Mouse (Mus musculus) testis, postnatal 14 days (tissue): ENCODE measurements around the gene Osmr.

Experiments used
- DNase-seq: peaks from one replicate; pipeline ENCODE4 v3.0.0; 2021; ENCODE audit warnings: low spot score

Gene Osmr

DNA sequence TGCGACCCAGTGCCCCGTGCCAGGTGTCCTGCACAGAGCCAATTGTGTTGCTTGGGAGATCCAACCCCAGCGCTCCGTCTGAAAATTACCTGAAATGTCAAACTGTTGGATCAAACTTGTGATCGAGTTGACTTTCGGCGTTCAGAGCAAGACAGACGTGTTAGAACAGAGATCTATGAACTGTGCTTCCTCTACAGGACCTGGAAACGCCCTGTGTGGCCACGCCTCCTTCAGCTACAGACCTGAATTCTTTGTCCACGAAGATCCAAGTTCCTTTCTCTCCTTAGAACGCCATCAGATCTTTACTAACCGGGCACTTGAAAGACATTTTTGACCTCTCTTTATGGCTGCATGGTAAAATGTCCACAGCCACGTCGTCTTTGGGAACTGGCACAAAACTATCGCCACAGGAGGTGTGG lies at the start of gene Osmr:
Gene Osmr, minus strand, starts transcription at position 369 of the 419 bp plus-strand sequence.
- DNase-seq = no peak

GRCm38 (mm10) chr15:6919406-6919805 lies 44.6 kb upstream of the Osmr start:
- no peak for DNase-seq

GRCm38 (mm10) chr15:6914163-6914562 lies 39.4 kb upstream of the Osmr start:
- DNase-seq = no peak

DNA sequence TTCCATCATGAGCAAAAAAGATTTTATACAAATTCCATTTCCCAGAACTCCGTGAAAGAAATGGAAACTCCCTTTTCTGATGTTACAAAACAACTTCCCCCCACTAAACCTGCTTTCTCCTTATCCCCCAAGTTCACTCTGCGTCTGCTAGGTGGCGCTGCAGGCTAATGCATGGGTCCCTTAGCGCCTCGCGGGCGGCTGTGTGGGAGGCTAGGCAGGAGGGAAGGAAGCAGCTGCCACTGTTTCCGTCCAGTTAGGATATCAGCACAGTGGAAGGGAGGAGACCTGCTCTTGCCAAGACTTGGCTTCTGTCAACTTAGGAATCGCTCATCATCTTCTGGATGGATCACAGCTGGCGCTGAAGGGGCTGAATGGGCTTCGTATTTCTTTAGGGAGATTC lies 34.9 kb upstream of the Osmr start:
- peak; percentile 85 for DNase-seq

DNA sequence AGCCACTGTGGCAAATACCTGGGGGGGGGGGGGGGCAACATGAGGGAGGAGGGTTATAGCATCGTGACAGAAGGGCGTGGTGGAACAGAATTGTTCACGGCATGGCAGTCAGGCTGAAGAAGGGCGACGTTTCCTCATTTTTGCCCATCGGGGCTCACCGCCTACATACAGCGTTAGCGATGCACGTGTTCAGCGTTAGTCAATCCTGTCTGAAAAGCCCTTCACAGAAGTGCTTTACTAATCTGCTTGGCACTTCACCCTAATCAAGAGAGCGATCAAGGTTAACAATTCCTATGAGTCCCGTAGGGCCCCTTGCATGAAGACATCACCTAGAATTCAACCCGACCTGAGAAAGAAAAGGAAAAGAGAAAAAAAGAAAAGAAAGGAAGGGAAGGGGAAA lies 34.3 kb upstream of the Osmr start:
- DNase-seq = no peak

GRCm38 (mm10) chr15:6908601-6909000 lies 33.8 kb upstream of the Osmr start:
- no peak for DNase-seq

GRCm38 (mm10) chr15:6906260-6907047 lies 31.7 kb upstream of the Osmr start:
- no peak for DNase-seq

- DNase-seq = no peak
These were observed 31.0 kb upstream of the Osmr start for GRCm38 (mm10) chr15:6905726-6906125.

GRCm38 (mm10) chr15:6903286-6903975 lies 28.7 kb upstream of the Osmr start:
- DNase-seq = no peak

DNA sequence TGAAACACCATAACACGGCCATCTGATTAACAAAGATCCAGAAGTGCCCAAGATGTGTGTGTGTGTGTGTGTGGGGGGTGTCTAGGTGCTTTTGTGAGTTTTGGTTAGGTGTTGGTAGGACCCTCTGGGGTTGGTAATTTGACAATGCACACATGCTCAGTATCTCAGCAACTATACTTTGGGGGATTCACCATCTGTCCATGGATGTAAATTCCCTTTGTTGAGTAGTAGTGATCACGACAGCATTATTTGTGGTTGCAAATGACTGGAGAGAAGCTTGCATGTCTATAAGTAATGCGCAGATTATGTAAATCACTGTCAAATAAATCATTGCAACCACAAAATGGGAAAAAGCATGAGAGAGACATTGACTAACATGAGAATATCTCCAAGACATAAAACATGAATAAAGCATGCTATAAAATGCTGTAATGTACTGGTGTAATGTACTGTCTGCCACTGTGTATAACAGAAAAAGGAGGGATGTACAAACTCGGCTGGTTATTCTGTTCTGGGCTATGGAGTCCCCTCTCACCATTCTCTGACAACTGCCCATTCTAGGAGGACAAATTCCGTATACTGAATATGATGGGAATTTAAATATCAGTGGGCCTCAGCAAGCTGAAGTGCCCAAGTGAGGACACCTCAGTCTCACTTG lies 27.3 kb upstream of the Osmr start:
- no peak for DNase-seq

DNA sequence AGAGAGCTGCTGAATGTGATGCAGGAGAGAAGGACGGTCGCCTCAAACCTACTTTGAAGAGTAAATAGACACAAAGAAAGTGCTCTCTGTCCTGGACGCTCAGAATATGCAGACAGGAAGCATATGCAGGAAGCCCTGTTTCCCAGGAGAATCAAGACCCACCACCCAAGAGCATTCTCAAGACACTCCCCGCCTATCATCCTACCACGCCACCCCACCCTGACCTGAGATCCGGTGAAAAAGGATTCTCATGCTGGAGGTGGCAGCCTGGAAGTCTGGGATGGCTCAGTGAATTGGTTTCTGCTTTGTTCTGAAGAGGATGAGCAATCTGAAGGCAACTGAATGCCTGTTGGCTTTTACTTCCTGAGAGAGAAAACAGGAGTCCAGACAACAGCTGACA lies 26.5 kb upstream of the Osmr start:
- no peak for DNase-seq

DNA sequence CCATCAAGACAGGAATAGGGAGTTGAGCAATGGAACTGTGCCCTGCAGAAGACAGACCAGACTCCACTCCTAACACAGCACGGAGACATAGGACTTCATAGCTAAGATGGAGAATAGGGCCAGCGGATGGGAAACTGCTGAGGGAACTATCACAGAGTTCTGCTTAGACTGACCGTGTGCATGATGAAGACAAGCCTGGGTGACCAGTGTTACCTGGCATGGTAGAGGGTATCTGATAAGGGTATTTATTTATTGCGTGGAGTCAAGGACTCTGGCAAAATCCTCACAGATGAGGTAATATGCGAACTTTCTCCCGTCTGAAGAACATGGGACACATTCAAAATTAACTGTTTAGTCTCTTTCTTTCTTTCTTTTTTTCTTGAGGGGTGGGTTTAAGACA lies 9.5 kb upstream of the Osmr start:
- DNase-seq = no peak

DNA sequence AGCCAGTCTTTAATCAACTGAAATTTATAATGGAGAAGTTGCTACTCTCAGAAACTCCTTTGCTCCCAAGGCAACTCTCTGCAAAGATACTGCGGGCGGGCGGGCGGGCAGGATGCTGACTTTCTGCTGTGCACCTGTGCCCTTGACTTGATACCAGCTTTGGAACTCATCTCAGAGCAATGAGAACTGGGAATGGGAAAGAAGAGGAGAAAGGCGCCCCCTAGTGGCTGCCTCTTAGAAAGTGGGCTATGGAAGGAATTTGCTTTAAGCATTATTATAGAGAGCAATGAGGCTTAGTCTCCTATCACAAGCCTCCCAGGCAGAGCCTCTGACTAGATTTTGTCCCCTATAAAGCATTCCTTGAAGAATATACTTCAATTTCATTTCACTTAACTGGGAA lies 9.0 kb upstream of the Osmr start:
- peak; percentile 34 for DNase-seq

- DNase-seq = no peak
These were observed 8.3 kb upstream of the Osmr start for GRCm38 (mm10) chr15:6883091-6883490.

DNA sequence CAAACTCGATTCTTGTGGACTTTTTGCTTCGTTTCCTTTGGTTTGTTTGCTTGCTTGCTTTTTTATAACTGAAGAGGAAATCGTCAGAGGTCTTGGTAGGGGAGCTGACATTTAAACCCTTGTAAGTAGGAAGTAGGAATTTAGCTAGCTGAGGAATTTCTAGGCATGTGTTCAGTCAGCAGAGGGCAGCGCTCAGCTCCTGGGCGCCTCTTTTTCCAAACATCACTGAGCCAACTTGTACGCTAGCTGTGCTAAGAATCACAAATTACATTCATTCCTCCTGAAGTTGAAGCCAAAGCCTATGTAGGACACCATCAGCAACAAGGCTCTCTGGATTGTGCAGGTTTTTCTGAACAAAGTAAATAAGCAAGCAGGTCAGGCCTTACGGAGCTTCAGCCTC lies 7.4 kb upstream of the Osmr start:
- no peak for DNase-seq

GRCm38 (mm10) chr15:6881211-6881610 lies 6.4 kb upstream of the Osmr start:
- DNase-seq = no peak

- DNase-seq = peak; percentile 38
These were observed 765 bp downstream of the Osmr start for GRCm38 (mm10) chr15:6873807-6874600.

- no peak for DNase-seq
These were observed 1.5 kb downstream of the Osmr start for GRCm38 (mm10) chr15:6873154-6873806.

GRCm38 (mm10) chr15:6871621-6872359 lies 3.0 kb downstream of the Osmr start:
- DNase-seq = no peak

- no peak for DNase-seq
These were observed 7.9 kb downstream of the Osmr start for GRCm38 (mm10) chr15:6866888-6867287.

DNA sequence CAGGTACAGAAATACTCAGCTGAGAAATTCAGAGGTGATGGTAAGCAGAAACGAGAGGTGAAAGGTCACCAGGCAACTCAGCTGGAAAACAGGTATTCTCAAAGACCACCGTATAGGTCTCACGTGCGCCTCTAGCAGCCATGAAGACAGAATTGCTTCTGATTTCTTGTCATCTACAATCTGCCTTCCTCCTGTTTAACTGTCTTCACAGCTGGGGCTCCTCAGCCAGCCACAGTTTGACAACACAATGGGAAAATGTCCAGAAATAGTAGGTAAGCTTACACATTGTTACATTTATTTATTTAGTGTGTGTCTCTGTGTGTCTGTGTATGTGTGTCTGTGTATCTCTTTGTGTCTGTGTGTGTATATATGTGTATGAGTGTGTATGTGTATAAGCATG lies 12.6 kb downstream of the Osmr start:
- DNase-seq = no peak
